14 mouse cellular contexts compared by ENCODE assay signal in genomic region chr13:97452386-97453089, GRCm38 (mm10).
DNase-seq lines count a peak whose midpoint lies in the region; ATAC-seq and TF ChIP-seq lines count a peak whose summit lies in the region.
"Had no signal": no experiment of that assay in that cellular context is flagged by ENCODE, and none has a peak within 500 bp of the region (broad histone marks: within the 10 kb centered on the region; RNA-seq: fewer than 3 reads in every experiment).

No protein-coding gene starts in this region.

- 57% methylated on average over 11 of the region's 11 CpGs for WGBS in forebrain, embryonic 10.5 days
- 62% methylated on average over 11 of the region's 11 CpGs for WGBS in forebrain, postnatal 0 days
- WGBS in hindbrain, embryonic 13.5 days, result 50% methylated on average over 11 of the region's 11 CpGs
- WGBS in hindbrain, embryonic 14.5 days, result 55% methylated on average over 11 of the region's 11 CpGs
- 29% methylated on average over 11 of the region's 11 CpGs for WGBS in liver, embryonic 13.5 days (ENCODE audit: insufficient replicate concordance)

- H3K4me3 ChIP-seq in forebrain, embryonic 10.5 days, result no peak overlapping the region
- H3K4me3 ChIP-seq in forebrain, postnatal 0 days (ENCODE audit: low read depth, low read length), result no peak overlapping the region
- no peak overlapping the region for H3K4me3 ChIP-seq in hindbrain, embryonic 13.5 days
- no peak overlapping the region for H3K4me3 ChIP-seq in hindbrain, embryonic 14.5 days (replicated peaks; ENCODE audit: low read length)
- H3K4me3 ChIP-seq in liver, embryonic 13.5 days (replicated peaks), result peak overlapping the region; percentile 16
- H3K4me3 ChIP-seq: megakaryocyte, embryonic 14.5 days had no signal

- DNase-seq in forebrain, embryonic 10.5 days (ENCODE audit: extremely low spot score, low spot score), result no peak
- no peak for DNase-seq in forebrain, postnatal 0 days
- no peak for DNase-seq in hindbrain, embryonic 14.5 days (ENCODE audit: low spot score)
- no peak for DNase-seq in liver, embryonic 13.5 days
- no peak for DNase-seq in right cerebral cortex, postnatal 36 days (ENCODE audit: low spot score in 2 of 2)
- no peak for DNase-seq in cerebellum, adult 9-10 months
- DNase-seq: adrenal gland, postnatal 36 days; cerebellum, postnatal 10 days; kidney, adult 9 months; layer of hippocampus, postnatal 36 days; thymus, postnatal 36 days had no signal

- no peak for ATAC-seq in forebrain, postnatal 0 days
- ATAC-seq in hindbrain, embryonic 13.5 days (ENCODE audit: low FRiP score), result no peak
- ATAC-seq in hindbrain, embryonic 14.5 days (ENCODE audit: low FRiP score), result no peak
- peak; percentile 67 for ATAC-seq in erythroblast, adult 5-6 weeks (replicated peaks; ENCODE audit: low FRiP score, poor library complexity, severe bottlenecking)
- peak; percentile 80 for ATAC-seq in liver, embryonic 13.5 days (ENCODE audit: low read depth)

- H3K36me3 ChIP-seq in forebrain, embryonic 10.5 days (replicated peaks), result no peaks in the 10 kb centered on the region
- no peaks in the 10 kb centered on the region for H3K36me3 ChIP-seq in forebrain, postnatal 0 days (ENCODE audit: insufficient read depth)
- H3K36me3 ChIP-seq in hindbrain, embryonic 13.5 days, result no peaks in the 10 kb centered on the region
- no peaks in the 10 kb centered on the region for H3K36me3 ChIP-seq in hindbrain, embryonic 14.5 days (replicated peaks; ENCODE audit: control insufficient read depth, insufficient read depth)
- H3K36me3 ChIP-seq in liver, embryonic 13.5 days, result no peaks in the 10 kb centered on the region

- H3K9me3 ChIP-seq in forebrain, embryonic 10.5 days, result no peaks in the 10 kb centered on the region
- no peaks in the 10 kb centered on the region for H3K9me3 ChIP-seq in forebrain, postnatal 0 days (ENCODE audit: low read length)
- H3K9me3 ChIP-seq in hindbrain, embryonic 13.5 days, result no peaks in the 10 kb centered on the region
- H3K9me3 ChIP-seq in hindbrain, embryonic 14.5 days (ENCODE audit: control insufficient read depth, low read length), result no peaks in the 10 kb centered on the region
- no peaks in the 10 kb centered on the region for H3K9me3 ChIP-seq in liver, embryonic 13.5 days (replicated peaks)

- peak overlapping the region; percentile 72 for H3K27ac ChIP-seq in forebrain, embryonic 10.5 days
- H3K27ac ChIP-seq in forebrain, postnatal 0 days (ENCODE audit: low read depth, low read length), result no peak overlapping the region
- 0 out of 2 replicates have a peak overlapping the region, but pooled peaks have one; percentile 15 for H3K27ac ChIP-seq in hindbrain, embryonic 13.5 days
- H3K27ac ChIP-seq in hindbrain, embryonic 14.5 days, result no peak overlapping the region
- peak overlapping the region; percentile 94 for H3K27ac ChIP-seq in liver, embryonic 13.5 days

- H3K9ac ChIP-seq in forebrain, postnatal 0 days, result no peak overlapping the region
- no peak overlapping the region for H3K9ac ChIP-seq in hindbrain, embryonic 13.5 days
- H3K9ac ChIP-seq in hindbrain, embryonic 14.5 days, result no peak overlapping the region
- H3K9ac ChIP-seq in liver, embryonic 13.5 days, result peak overlapping the region; percentile 46

- H3K4me1 ChIP-seq in forebrain, embryonic 10.5 days, result peaks cover 51% of the 10 kb centered on the region
- H3K4me1 ChIP-seq in forebrain, postnatal 0 days (ENCODE audit: insufficient read depth), result no peaks in the 10 kb centered on the region
- H3K4me1 ChIP-seq in hindbrain, embryonic 13.5 days (replicated peaks), result peaks cover 17% of the 10 kb centered on the region
- no peaks in the 10 kb centered on the region for H3K4me1 ChIP-seq in hindbrain, embryonic 14.5 days (replicated peaks; ENCODE audit: control insufficient read depth, insufficient read depth, low read length)
- peaks cover 60% of the 10 kb centered on the region for H3K4me1 ChIP-seq in liver, embryonic 13.5 days (replicated peaks)

- H3K4me2 ChIP-seq in forebrain, postnatal 0 days (ENCODE audit: low read depth), result no peak overlapping the region
- no peak overlapping the region for H3K4me2 ChIP-seq in hindbrain, embryonic 13.5 days
- H3K4me2 ChIP-seq in hindbrain, embryonic 14.5 days (replicated peaks), result no peak overlapping the region
- peak overlapping the region; percentile 59 for H3K4me2 ChIP-seq in liver, embryonic 13.5 days

- no peak for TF ChIP-seq CTCF in forebrain, postnatal 0 days (IDR thresholded peaks at IDR 0.05; ENCODE audit: low read depth)

- H3K27me3 ChIP-seq in forebrain, embryonic 10.5 days (ENCODE audit: poor library complexity, severe bottlenecking), result no peaks in the 10 kb centered on the region
- H3K27me3 ChIP-seq in forebrain, postnatal 0 days (ENCODE audit: insufficient read depth, low read length), result no peaks in the 10 kb centered on the region
- H3K27me3 ChIP-seq in hindbrain, embryonic 13.5 days, result no peaks in the 10 kb centered on the region
- H3K27me3 ChIP-seq in hindbrain, embryonic 14.5 days (ENCODE audit: control insufficient read depth, insufficient read depth, low read length), result no peaks in the 10 kb centered on the region
- no peaks in the 10 kb centered on the region for H3K27me3 ChIP-seq in liver, embryonic 13.5 days

Comparison
In these comparisons a context has a peak if more than half of its experiments do, and no peak if none do; other contexts are left out.
1. H3K27ac ChIP-seq: peak in forebrain, embryonic 10.5 days (single experiment), hindbrain, embryonic 13.5 days (single experiment) and liver, embryonic 13.5 days (single experiment); none in forebrain, postnatal 0 days (single experiment) and hindbrain, embryonic 14.5 days (single experiment).
2. ATAC-seq: peak in erythroblast, adult 5-6 weeks (single experiment) and liver, embryonic 13.5 days (single experiment); none in forebrain, postnatal 0 days (single experiment), hindbrain, embryonic 13.5 days (single experiment) and hindbrain, embryonic 14.5 days (single experiment).